Mouse (Mus musculus): ENCODE results near the gene Kcnh1. TPM values are rescaled to one million over a fixed set of nuclear protein-coding genes. Genes with fewer than 3 reads are reported as not detected.

The Kcnh1 gene
- polyA plus RNA-seq, 1 experiment = not detected

DNA sequence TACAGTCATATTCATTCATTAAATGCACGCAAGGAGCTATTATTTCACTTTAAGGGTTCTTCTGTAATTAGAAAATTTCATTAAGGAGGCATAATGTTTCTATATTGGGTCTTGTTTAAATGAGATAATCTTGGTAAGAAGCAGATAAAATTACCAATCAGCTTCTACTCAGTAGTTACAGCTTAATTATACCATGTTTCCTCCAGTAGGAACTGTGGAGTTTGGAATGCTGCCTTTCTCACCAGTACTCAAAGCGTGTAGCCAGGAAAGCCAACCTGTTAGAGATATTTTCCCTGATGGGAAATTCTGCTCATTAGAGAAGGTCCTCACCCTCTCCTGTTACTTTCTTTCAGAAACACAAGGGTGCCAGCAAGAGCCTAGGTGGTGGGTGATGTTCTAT lies 240.8 kb downstream of the Kcnh1 start:
- H3K4me3 ChIP-seq (replicated peaks) = no peak overlapping the region
- H3K9me3 ChIP-seq (ENCODE audit: control insufficient read depth, low read length) = no peaks in the 10 kb centered on the region
- H3K27me3 ChIP-seq (ENCODE audit: control insufficient read depth) = no peaks in the 10 kb centered on the region; the same call in 1 of the 2 replicates
- H3K4me1 ChIP-seq (ENCODE audit: control insufficient read depth) = no peaks in the 10 kb centered on the region
- TF ChIP-seq TAL1 (IDR thresholded peaks at IDR 0.05; ENCODE audit: low read length) (no peak), GATA1 (IDR thresholded peaks at IDR 0.05; ENCODE audit: low read length) (no peak)
- H3K36me3 ChIP-seq (ENCODE audit: control insufficient read depth) = no peaks in the 10 kb centered on the region

DNA sequence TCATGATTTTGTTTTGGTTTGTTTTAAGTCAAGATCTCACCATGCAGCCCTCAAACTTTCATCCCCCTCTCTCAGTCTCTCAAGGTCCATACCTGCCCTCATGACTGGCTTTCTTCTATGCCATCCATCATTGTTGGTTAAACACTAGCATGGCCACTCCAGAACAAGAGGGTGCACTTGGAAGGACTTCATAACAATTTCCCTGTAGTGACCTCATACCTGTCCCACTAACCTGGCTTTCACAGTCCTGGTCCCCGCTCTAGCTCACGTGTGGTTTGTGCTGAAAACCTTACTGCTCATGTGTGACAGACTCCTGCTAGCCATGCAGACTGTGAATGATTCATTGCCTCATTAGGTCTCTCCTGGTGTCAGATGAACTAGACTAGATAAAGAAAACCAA lies 244.9 kb downstream of the Kcnh1 start:
- TF ChIP-seq TAL1 (IDR thresholded peaks at IDR 0.05; ENCODE audit: low read length) (no peak), GATA1 (IDR thresholded peaks at IDR 0.05; ENCODE audit: low read length) (no peak)
- Histone ChIP-seq H3K4me3 (replicated peaks) (no peak overlapping the region), H3K9me3 (ENCODE audit: control insufficient read depth, low read length) (no peaks in the 10 kb centered on the region), H3K4me1 (ENCODE audit: control insufficient read depth) (no peaks in the 10 kb centered on the region), H3K27me3 (ENCODE audit: control insufficient read depth) (no peaks in the 10 kb centered on the region; the same call in 1 of the 2 replicates), H3K36me3 (ENCODE audit: control insufficient read depth) (no peaks in the 10 kb centered on the region)

GRCm38 (mm10) chr1:192439151-192439837 lies 248.7 kb downstream of the Kcnh1 start:
- no peaks in the 10 kb centered on the region for H3K36me3 ChIP-seq (ENCODE audit: control insufficient read depth)
- TF ChIP-seq GATA1 (IDR thresholded peaks at IDR 0.05; ENCODE audit: low read length) (no peak), TAL1 (IDR thresholded peaks at IDR 0.05; ENCODE audit: low read length) (no peak)
- no peaks in the 10 kb centered on the region for H3K4me1 ChIP-seq (ENCODE audit: control insufficient read depth)
- H3K4me3 ChIP-seq (replicated peaks) = no peak overlapping the region
- H3K9me3 ChIP-seq (ENCODE audit: control insufficient read depth, low read length) = no peaks in the 10 kb centered on the region
- H3K27me3 ChIP-seq (ENCODE audit: control insufficient read depth) = no peaks in the 10 kb centered on the region; the same call in 1 of the 2 replicates

DNA sequence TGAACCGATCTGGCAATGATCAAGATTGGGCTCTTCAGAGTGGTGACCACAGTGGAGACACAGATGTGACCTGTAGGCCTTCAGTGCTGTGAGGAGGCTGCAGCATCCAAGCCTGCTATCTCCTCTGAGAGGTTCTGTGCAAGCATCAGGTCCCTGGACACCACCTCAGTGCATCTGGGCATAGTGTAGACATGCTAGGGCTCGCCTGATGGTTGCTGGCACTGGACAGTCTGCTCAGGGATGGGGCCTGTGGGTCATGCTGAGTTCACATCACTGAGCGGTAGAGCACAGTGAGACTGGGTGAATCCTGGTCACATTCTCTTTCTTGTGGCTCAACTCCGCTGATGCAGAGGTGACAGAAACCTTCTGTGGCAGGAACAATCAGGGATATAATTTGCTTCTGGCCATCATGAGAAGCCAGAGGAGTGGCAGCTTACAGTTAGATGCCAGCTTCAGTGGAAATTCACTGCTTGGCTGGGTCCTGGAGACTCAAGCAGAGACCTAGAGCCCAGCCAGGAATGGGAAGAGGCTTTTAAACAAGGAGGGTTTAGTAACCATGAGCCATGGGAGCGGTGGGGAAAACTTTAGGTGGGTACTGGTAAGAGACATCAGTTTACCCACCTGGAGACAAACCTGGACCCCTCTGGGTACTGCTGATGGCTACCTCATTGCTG lies 252.3 kb downstream of the Kcnh1 start:
- no peak overlapping the region for H3K4me3 ChIP-seq (replicated peaks)
- H3K4me1 ChIP-seq (ENCODE audit: control insufficient read depth) = no peaks in the 10 kb centered on the region
- H3K27me3 ChIP-seq (ENCODE audit: control insufficient read depth) = no peaks in the 10 kb centered on the region
- H3K9me3 ChIP-seq (ENCODE audit: control insufficient read depth, low read length) = no peaks in the 10 kb centered on the region
- TF ChIP-seq TAL1 (IDR thresholded peaks at IDR 0.05; ENCODE audit: low read length) (no peak), GATA1 (IDR thresholded peaks at IDR 0.05; ENCODE audit: low read length) (no peak)
- H3K36me3 ChIP-seq (ENCODE audit: control insufficient read depth) = no peaks in the 10 kb centered on the region

DNA sequence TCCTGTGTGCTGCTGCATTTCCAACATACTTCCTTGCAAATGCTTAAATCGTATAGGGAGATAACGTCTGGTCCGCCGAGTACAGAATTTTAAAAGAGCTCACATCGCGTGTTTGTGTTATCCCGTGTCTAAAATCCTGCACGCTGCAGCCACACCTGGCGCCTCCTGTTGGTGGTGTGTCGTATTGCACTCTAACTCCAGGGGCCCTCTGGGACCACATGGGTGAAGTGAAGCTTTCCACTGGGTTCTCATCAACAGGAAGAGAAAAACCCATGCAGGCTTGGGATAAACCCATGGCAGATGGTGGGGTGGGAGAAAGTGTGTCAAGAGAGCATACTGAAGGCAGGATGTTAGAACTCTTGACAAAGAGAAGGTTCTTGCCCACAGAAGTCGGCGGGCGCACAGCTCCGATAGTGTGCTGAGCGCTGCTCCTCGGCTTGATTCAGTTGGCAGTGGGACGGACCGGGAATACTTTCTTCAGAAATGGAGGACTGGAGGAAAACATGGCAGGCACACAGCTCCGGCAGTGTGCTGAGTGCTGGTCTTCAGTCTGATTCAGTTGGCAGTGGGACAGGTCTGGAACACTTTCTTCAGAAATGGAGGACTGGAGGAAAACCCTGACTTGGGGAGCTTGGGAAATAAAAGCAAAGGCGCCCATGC lies 253.6 kb downstream of the Kcnh1 start:
- Histone ChIP-seq H3K4me1 (ENCODE audit: control insufficient read depth) (no peaks in the 10 kb centered on the region), H3K27me3 (ENCODE audit: control insufficient read depth) (no peaks in the 10 kb centered on the region), H3K9me3 (ENCODE audit: control insufficient read depth, low read length) (no peaks in the 10 kb centered on the region), H3K4me3 (replicated peaks) (no peak overlapping the region), H3K36me3 (ENCODE audit: control insufficient read depth) (no peaks in the 10 kb centered on the region)
- TF ChIP-seq GATA1 (IDR thresholded peaks at IDR 0.05; ENCODE audit: low read length) = no peak
- no peak for TF ChIP-seq TAL1 (IDR thresholded peaks at IDR 0.05; ENCODE audit: low read length)

DNA sequence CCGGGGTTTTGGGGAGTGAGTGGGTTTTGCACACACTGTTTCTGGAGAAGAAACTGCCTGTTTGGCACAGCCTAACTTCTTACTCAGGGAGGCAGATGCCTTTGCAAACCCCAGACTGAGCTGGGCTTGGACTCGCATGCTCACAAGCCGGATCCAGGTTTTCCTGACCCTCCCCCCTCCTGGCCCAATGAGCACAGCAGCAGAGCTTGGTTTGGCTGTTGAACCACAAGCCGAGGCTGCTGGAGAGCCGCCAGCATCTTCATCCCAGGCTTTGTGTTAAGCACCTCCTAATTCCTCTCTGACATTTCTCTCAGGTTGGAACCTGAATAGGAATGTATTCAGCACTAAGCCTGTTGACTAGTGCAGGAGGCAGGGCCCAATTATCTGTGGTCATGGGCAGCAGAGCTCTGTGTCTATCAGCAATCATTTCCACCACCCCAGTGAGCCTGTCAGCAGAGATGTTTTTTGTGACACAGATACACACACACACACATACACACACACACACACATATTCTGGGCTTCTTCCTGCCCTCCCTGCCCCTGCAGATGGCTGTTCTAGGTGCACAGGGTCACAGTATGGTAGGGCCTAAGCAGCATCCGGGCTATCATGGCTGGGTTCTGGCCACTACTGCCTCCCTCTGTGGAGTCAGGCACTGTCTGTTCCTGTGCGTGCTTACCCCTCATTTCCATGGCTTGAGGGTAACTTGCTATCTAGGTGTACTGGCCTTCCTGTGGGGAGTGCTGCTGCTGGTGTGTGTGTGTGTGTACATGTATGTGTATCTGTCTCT lies 254.3 kb downstream of the Kcnh1 start:
- H3K27me3 ChIP-seq (ENCODE audit: control insufficient read depth) = no peaks in the 10 kb centered on the region
- no peaks in the 10 kb centered on the region for H3K36me3 ChIP-seq (ENCODE audit: control insufficient read depth)
- TF ChIP-seq TAL1 (IDR thresholded peaks at IDR 0.05; ENCODE audit: low read length) (no peak), GATA1 (IDR thresholded peaks at IDR 0.05; ENCODE audit: low read length) (no peak)
- H3K4me1 ChIP-seq (ENCODE audit: control insufficient read depth) = no peaks in the 10 kb centered on the region
- no peak overlapping the region for H3K4me3 ChIP-seq (replicated peaks)
- no peaks in the 10 kb centered on the region for H3K9me3 ChIP-seq (ENCODE audit: control insufficient read depth, low read length)

DNA sequence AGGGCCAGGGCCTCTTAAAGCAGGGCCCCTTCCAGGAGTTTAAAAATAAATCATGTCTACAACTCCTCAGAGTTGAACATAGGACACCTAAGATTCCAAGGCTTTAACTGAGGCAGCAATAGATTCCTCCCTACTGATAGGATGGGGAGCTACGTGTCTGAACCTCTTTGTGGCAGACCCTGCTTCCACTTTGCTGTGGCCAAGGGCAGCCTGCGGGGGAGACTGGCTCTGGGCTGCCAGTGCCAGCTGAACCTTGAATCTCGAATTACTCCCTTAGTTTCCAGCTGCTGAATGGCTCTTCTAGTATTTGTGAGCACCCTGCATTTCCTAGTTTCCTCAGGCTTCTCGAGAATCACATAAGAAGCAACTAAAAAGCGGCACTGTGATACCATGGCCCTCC lies 255.6 kb downstream of the Kcnh1 start:
- Histone ChIP-seq H3K4me1 (ENCODE audit: control insufficient read depth) (no peaks in the 10 kb centered on the region), H3K36me3 (ENCODE audit: control insufficient read depth) (no peaks in the 10 kb centered on the region), H3K27me3 (ENCODE audit: control insufficient read depth) (no peaks in the 10 kb centered on the region), H3K4me3 (replicated peaks) (no peak overlapping the region), H3K9me3 (ENCODE audit: control insufficient read depth, low read length) (no peaks in the 10 kb centered on the region; the same call in 1 of the 2 replicates)
- TF ChIP-seq TAL1 (IDR thresholded peaks at IDR 0.05; ENCODE audit: low read length) = no peak

DNA sequence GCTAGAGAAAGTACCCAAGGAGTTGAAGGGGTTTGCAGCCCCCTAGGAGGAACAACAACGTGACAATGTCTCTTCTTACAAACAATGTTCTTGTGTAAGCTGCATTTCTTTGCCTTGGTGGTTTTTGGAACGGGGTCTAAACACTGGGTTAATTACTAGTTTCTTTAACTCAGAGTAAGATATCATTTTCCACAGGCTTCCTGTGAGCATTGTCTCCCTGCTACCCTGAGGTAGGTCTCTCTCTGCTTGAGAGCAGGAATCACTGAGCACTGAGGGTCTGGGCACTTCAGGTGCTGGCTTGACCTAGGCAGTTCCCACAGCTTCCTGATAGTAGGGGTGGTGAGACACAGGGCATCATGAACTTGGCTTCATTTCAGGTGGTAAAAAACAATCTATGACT lies 257.1 kb downstream of the Kcnh1 start:
- H3K36me3 ChIP-seq (ENCODE audit: control insufficient read depth) = no peaks in the 10 kb centered on the region
- no peak for TF ChIP-seq GATA1 (IDR thresholded peaks at IDR 0.05; ENCODE audit: low read length)
- TF ChIP-seq TAL1 (IDR thresholded peaks at IDR 0.05; ENCODE audit: low read length) = no peak
- no peaks in the 10 kb centered on the region; the same call in 1 of the 2 replicates for H3K9me3 ChIP-seq (ENCODE audit: control insufficient read depth, low read length)
- H3K4me1 ChIP-seq (ENCODE audit: control insufficient read depth) = no peaks in the 10 kb centered on the region
- H3K27me3 ChIP-seq (ENCODE audit: control insufficient read depth) = no peaks in the 10 kb centered on the region
- H3K4me3 ChIP-seq (replicated peaks) = no peak overlapping the region
